Mouse (Mus musculus) 3T3-L1 (cell line): ENCODE data around the gene Mst1r.

ENCODE experiments used
- DNase-seq: peaks from one replicate; pipeline ENCODE4 v3.0.0-alpha.2; 2015; ENCODE audit warnings: low read depth, low spot score

Mst1r gene

DNA sequence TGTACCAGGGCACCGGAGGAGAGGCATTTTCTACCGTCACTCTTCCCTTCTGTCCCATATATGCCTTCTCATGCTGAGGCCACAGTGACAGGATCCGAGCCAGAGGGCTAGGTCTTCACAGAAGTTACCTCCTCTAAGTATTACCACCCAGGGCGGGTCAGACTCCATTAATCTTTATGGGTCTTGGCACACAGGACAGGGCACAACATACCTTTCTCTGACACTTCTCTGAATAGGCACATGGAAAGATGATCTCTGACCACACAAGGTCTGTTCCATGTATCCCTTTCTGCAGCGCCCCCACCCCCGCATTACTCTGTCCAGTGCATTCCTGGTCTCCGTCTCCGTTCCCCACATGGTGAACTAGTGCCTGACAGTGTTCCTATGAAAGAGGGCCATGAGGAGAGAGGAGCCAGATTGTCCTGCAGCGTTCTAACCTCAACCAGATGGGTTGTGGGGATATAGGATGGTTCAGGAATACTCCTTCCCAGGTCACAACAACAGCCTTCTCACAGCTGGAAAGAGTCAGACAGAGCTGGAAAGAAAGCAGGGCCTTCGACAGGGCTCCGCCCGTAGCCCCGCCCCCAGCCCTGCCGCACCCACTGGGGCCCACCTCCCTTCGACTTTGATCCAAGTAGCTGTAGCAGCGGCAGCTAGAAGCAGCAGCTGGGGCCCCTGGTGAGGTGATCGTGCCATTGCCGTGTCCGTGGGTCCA lies at the start of gene Mst1r:
Gene Mst1r, plus strand, starts transcription at position 622 of the 715 bp plus-strand sequence.
- no peak for DNase-seq

DNA sequence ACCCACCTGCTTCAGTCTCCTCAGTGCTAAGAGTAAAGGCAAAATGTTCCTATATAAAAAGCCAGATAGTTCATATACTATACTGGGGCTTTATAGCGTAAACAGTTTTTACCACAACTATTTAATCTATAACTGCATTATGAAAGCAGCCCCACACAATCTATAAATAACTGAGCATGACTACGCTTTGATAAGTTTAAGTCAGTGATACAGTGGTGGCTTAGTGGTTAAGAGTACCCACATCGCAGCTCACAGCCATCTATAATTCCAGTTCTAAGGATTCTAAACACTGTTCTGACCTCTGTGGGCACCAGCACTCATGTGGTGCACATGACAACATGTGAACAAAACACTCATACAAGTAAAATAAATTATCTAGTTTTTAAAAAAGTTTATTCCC lies 48.3 kb upstream of the Mst1r start:
- DNase-seq: no peak

DNA sequence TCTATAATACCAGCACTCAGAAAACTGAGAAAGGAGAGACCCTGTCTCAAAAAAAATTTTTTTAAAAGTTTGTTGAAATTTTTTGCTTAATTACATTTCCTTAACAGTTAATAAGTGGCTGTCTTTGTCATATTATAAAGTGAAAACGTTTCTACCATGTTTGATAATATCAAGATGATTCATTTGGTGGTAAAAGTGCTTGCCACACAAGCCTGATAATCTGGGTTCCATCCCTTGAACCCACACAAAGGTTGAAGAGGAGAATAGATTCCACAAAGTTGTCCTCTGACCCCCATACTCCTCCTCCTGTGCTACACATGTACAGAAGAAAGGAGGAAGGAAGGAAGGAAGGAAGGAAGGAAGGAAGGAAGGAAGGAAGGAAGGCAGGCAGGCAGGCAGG lies 42.2 kb upstream of the Mst1r start:
- DNase-seq: no peak

DNA sequence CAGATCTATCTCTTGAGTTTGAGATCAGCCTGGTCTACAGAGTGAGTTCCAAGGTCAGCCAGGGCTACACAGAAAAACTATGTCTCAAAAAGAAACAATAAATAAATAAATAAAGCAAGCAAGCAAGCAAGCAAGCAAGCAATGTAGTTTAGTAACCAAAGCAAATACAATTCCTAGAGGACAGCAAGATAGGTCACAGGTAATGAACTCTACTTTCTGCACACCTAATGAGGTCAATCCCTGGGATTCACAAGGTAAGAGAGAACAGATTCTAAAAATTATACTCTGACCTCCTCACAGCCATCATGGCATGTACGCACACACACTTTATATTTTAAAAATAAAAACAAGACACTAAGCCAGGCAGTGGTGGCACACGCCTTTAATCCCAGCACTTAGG lies 40.6 kb upstream of the Mst1r start:
- DNase-seq: no peak

DNA sequence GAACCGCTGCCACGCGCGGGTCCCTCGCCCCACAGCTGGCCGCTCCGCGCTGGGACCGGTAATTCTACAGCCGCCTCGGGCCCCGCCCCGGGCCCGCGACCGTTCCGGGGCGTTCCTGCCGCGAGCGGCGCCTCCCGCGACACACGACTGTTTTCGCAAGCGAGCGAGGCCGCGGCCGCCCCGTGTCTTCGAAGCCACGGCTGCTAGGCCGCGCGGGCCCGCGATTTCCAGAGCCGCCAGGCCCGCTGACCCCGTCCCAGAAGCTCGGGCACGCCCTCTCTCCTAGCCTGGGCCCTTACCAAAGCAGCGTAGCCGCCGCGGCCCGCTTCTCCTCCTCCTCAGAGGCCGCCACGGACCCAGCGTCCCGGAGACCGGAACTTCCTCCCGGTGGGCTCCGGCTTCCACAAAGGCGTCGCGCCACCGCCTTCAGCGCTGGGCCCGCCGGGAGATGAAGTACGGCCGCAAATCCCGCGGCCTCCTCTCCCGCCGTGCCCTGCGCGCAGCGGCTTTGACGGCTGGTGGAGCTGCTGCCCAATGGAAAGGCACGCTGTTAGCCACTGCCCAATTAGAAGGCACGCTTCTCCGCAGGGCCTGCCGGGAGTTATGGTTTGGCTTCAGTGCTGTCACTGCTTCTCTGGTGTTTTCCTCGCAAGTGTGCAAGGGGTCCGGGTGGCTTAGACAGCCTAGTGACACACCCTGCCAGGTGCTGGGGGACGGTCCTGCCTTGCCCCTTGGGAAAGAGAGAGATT lies 34.1 kb upstream of the Mst1r start:
- peak; percentile 87 for DNase-seq

DNA sequence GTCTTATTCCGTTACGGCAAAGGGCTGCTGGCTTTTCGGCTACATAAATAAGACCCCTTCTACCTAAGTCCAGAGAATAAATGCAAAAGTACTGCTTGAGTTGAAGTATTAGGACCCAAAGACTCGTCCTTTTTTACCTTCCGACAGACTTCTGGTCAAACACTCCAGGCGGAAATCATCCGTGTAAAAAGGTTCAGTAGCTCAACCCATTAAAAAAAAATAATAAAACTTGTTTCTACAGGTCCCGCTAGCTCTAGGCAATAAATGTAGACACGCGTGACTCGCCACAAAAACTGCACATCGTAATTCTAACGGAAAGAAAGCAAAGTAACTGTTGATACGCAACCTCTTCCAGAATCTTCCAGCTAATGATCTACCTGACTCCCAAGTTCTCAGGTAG lies 33.5 kb upstream of the Mst1r start, which contains the start of gene Rbm6:
Gene Rbm6, minus strand, starts transcription at position 101 of the 400 bp plus-strand sequence.
- no peak for DNase-seq

DNA sequence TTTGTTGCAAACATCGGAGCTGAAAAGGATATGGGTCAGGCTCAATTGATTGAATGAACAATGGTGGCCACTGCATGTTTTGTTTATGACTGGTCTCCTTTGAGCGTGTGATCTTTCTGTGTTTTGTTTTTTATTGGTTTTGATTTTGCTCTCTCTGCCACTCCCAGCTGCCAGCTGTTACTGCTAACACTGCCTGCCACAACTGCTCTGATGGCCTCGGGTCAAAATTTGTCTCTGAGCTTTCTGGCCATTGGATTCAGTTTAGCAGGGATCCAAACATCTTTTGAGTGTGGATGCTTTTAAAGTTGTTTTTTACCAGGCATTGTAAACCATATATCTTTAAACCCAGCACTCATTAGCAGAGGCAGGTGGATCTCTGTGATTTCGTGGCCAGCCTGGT lies 26.3 kb upstream of the Mst1r start:
- no peak for DNase-seq

DNA sequence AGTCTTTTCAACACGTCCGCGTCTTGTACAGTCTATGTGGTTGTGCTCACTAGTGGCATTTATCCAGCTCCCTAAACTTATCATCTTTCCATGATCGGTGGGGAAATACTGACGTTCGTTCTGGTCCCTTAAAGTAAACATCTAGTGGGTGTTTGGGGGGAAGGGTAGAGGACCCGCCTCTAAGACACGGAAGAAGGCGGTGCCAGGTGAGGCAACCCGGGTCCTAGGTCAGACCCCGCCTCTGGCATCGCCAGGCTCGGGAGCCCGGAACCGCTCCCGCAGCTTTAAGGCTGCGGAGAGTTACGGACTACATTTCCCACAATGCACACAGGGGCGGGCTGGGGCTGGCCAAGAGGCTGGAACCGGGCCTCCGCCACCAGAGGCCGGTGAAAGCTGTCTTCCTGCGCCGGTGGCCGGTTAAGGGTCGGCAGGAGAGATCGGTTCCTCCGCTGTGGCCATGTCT lies 18.8 kb upstream of the Mst1r start, which contains the start of gene Mon1a:
Gene Mon1a, plus strand, starts transcription at position 348 of the 463 bp plus-strand sequence.
- peak; percentile 84 for DNase-seq

DNA sequence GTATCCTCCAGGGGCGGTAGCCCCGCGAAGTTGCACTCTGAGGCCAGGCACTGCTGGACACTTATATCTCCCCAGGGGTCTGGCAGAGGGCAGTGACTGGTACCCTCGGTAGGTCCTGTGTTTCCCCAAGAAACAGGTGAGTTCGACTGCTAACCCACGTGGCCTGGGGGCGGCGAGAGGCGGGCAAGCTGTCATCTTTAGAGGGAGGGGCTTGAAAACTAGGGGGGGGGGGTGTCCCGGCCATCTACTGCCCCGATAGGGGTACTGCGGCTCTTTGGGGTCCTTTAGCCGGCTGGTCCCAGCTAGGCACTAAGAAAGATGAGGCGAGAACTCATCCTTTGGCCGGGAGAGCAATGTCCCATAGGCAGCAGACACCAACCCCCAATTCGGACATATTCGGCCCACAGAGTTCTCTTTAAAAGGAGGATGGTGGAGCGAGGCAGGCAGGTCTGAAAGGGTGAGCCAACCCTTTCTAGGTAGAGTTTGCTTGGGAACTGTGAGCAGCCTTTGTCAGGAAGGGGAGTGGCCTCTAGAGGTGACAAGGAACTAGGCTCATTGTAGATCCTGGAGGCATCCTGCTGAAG lies 18.3 kb upstream of the Mst1r start:
- peak; percentile 53 for DNase-seq

DNA sequence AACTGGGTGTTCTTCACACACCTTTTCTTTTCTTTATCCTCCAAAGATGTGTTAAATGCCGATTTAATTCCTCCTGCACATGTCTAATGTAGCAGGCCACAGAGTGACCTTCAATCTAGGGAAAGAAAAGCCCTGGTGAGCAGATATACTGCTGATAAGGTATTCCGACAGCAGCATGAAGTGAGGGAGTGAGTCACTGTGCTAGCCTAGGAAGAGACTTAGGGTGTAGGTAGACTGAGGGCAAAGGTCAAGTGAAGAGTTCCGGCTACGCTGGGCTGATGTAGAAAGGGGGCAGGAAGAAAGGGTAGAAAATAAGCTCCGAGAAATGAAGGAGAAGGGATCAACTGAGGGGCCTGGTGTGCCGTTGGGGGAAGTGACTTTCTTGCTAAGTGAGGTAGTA lies 16.4 kb upstream of the Mst1r start:
- DNase-seq: no peak

DNA sequence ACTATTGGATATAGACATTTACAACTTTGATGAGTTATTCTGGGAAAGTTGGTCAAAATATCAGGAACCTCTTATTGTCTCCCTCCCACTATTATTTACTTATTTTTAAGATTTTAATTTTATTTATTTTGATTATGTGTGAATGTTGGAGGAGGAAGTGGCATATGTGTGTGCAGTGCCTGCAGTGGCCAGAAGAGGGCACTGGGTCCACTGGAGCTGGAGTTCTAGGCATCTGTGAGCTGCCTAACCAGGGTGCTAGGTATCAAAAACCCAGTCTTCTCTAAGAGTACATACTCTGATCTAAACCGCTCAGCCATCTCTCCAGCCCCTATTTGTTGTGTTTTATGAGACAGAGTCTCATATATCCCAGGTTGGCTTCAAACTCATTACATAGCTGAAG lies 15.7 kb upstream of the Mst1r start:
- peak; percentile 19 for DNase-seq

DNA sequence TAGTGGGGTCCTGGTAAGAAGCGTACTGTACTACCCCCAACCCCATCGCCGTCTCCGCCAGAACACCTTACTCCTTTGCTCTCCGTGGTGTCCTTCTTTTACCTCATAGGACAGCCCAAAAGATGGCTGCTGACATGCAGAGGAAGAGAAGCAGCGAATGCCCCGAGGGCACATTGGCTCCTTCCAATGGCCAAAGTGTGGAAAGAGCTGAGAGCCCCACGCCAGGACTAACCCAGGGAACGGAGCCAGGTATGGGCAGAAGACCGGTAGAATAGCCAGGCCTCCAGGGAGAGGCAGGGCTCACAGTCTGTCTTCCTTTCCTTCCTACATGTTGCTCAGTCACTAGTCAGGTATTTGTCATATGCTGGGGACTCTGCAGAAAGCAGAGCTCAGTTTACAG lies 8.1 kb upstream of the Mst1r start:
- DNase-seq: no peak

DNA sequence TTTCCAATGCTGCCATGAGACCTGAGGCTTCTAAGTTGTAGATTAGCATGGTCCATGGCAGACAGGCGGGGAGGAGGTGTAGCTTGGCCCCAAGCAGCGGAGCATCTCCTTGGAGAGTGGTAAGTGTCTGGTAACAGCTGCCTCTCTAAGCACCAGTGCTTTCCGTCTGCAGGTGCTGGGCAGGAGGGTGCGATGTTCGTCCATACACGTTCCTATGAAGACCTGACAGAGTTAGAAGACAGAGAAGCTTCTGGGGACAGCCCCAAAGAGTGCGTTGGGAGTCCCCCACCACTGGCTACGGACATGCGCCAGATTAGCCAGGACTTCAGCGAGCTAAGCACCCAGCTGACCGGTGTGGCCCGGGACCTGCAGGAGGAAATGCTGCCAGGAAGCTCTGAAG lies 6.8 kb upstream of the Mst1r start:
- no peak for DNase-seq

DNA sequence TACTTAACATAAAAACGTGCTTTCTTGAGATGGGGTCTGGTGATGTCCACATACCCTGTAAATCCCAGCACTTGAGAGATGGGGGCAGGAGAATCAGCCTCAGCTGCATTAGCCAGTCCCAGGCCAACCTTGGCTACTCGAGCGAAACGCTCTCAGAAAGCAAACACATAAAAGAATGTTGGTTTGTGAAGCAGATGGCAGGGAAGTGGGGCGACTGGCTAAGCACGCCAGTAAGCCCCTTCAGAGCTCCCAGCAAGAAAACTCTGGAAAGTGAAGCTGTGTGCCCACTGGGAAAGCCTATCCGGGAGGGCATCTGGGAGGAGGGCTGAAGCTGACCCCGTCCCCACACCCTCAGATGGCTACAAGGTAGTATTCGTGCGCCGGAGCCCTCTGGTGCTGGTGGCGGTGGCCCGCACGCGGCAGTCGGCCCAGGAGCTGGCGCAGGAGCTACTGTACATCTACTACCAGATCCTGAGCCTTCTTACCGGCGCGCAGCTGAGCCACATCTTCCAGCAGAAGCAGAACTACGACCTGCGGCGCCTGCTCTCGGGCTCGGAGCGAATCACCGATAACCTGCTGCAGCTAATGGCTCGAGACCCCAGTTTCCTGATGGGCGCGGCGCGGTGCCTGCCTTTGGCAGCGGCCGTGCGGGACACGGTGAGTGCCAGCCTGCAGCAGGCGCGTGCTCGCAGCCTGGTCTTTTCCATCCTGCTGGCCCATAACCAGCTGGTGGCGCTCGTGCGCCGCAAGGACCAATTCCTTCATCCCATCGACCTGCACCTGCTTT lies 5.6 kb upstream of the Mst1r start:
- DNase-seq: no peak

DNA sequence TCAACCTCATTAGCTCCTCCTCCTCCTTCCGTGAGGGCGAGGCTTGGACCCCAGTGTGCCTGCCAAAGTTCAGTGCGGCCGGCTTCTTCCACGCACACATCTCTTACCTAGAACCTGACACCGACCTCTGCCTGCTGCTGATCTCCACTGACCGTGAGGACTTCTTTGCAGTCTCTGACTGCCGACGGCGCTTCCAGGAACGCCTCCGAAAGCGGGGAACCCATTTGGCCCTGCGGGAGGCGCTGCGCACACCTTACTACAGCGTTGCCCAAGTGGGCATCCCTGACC lies 5.1 kb upstream of the Mst1r start:
- no peak for DNase-seq

DNA sequence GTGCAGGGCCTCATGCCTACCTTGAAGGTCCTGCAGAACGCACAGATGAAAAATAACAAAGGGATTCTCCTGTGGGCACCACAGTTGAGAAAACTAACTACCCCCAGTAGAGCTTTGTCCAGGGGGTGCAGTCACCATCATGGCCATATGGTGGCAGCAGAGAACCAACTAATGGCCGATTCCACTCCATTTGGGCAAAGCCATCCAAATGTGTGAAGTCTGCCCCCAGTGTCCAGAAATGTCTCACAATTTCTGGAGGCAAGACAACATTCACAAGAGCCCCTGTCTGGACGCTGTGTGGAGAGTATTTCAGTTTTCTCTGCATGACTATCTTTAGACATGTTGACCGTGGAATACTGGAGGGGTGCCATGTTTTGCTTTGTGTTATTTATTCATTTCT lies 1.9 kb upstream of the Mst1r start:
- DNase-seq: peak; percentile 92

DNA sequence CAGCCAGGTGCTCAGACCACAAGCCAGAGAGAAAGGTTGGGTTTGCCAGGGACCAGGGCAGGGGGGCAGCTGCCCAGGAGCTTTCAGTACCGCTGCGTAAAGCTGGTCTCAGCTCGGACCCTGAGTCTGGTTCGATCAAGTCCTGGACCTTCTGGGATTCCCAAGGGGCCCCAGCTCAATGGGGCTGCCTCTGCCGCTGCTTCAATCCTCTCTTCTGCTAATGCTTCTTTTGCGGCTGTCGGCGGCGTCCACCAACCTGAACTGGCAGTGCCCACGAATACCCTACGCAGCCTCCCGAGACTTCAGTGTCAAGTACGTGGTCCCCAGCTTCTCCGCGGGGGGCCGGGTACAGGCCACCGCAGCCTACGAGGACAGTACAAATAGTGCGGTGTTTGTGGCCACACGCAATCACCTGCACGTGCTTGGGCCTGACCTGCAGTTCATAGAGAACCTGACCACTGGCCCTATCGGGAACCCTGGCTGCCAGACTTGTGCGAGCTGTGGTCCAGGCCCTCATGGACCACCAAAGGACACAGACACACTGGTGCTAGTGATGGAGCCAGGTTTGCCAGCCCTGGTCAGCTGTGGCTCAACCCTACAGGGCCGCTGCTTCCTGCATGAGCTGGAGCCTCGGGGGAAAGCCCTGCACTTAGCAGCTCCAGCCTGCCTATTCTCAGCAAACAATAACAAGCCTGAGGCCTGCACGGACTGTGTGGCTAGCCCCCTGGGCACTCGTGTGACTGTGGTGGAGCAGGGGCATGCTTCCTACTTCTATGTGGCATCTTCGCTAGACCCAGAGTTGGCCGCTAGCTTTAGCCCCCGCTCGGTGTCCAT lies 511 bp downstream of the Mst1r start:
- no peak for DNase-seq

DNA sequence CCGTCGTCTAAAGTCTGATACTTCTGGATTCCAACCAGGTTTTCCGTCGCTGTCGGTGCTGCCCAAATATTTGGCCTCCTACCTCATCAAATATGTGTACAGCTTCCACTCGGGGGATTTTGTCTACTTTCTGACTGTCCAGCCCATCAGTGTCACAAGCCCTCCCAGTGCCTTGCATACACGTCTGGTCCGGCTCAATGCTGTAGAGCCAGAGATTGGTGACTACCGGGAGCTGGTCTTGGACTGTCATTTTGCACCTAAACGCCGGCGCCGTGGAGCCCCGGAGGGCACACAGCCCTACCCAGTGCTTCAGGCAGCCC lies 1.1 kb downstream of the Mst1r start:
- DNase-seq: no peak

DNA sequence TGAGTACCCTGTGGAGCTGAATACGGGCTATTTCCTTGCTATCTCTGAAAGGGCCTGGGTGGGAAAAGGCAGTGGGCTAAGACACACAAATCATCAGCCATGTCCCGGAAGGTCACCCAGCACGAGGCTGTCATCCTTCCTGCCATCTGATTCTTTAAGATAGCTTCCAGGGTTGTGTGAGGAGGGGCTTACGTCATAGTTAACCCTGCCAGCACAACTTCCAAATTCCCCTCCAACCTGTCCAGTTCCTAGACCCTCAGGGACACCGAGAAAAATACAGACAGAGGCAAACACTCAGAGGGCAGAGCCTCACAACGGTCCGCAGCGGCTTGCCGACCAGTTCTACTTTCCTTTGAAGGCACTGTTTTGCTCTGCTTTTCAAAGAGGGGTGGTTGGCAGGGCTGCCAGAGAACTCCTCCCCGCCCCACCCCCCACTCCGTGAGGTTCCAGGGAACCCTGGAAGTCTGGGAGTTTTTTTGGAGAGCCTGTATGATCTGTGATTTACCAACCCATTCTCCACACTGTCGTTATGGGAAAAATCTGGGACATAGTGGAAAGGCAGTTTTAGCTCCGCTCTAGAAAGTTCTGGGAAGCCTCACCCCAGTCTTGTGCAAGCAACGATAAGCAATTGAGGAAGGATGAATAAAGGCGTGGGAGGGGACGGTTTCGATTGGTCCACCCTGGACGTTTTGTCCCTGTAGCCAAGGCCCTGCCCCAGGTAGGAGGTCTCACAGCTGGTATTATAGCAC lies 1.9 kb downstream of the Mst1r start:
- no peak for DNase-seq

DNA sequence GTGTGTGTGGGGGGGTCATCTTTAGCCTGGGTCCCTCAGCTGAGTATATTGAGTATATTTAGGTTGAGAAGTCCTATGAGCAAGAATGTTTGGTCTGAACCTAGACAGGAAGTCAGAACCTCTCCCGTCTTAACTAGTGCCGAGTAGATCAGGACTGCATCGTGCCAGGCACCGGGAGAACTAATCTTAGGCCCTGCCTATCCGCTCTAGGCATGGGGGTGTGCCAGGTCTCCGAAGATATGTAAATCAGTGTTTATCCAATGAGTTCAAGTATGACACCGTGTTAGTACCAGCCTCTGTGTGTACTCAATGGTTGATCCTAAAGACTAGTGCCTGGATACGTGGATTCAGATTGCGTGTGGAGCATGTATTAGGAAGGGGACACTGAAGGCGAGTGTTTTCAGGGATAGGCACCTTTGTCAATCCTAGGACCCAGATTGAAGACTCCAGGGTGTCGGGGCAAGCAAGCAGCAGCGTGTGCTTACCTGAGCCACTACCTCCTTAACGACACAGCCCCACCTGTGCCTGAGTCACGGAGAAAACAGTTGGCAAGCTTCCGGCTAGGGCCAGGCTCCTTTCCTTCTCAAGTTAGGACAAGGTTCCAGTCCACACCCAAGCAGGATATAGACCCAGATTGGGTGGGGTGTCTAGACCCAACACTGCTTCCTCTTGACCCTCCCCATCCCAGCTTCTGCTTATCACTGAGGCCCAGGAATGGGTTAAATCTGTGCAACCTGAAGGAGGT lies 3.5 kb downstream of the Mst1r start:
- DNase-seq: no peak
